Mouse (Mus musculus): ENCODE measurements around the gene Gm20594. TPM values are rescaled to one million over a fixed set of nuclear protein-coding genes. Genes with fewer than 3 reads are reported as not detected.

Gene Gm20594
- not detected for total RNA-seq (2021)
- polyA plus RNA-seq (2012; rRNA removed), result not detected in 2 replicates
- long read RNA-seq, result 0 reads

GRCm38 (mm10) chr6:79817616-79818015 is at the start of gene Gm20594:
Gene Gm20594 (plus strand): TSS chr6:79817916.
- DNase-seq, result no peak

- DNase-seq, result no peak
Measured at GRCm38 (mm10) chr6:79818114-79818513, 398 bp downstream of the Gm20594 start.

GRCm38 (mm10) chr6:79833845-79834244 is 16.1 kb downstream of the Gm20594 start:
- DNase-seq, result no peak

- no peak for DNase-seq
Measured at GRCm38 (mm10) chr6:79846829-79847228, 29.1 kb downstream of the Gm20594 start.

Other genes with a start within 250 kb of the Gm20594 start
- 1 to 10 TPM; 3.4 to 4.5 TPM for gene Lrrtm4, start 201.0 kb downstream of the Gm20594 start, total RNA-seq (2021)
- gene Lrrtm4, start 201.0 kb downstream of the Gm20594 start, polyA plus RNA-seq (2012; rRNA removed), result 0.09 and 0.15 TPM in 2 replicates